Comparison of ENCODE assay signal across 32 mouse cellular contexts in the genomic region with DNA sequence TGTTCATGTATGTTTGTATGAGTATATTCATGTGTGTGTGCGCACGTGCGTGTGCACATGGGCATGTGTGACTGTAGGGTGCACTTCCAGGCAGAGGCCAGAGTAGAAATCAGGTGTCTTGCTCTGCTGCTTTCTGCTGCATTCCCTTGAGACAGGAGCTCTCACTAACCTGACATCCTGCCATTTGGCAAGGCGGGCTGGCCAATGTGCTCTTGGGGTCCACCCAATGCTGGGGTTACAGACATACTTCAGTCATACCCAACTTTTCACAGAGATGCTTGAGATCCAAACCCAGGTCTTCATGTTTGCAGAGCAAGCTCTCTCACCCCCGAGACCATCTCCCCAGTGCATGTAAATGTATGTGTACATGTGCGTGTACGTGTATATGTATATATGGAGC.
"Had no signal": no experiment of that assay in that cellular context is flagged by ENCODE, and none has a peak within 500 bp of the region (broad histone marks: within the 10 kb centered on the region; RNA-seq: fewer than 3 reads in every experiment).

No protein-coding gene starts in this region.

- H3K4me3 ChIP-seq: heart, embryonic 12.5 days; heart, embryonic 13.5 days; heart, embryonic 15.5 days; hindbrain, embryonic 10.5 days; hindbrain, embryonic 13.5 days; hindbrain, embryonic 15.5 days; intestine, embryonic 15.5 days; kidney, embryonic 15.5 days; layer of hippocampus, adult 2 months; left cerebral cortex, adult 2 months had no signal

- H3K4me1 ChIP-seq: heart, embryonic 12.5 days; heart, embryonic 13.5 days; heart, embryonic 15.5 days; hindbrain, embryonic 10.5 days; hindbrain, embryonic 13.5 days; hindbrain, embryonic 15.5 days; intestine, embryonic 15.5 days; kidney, embryonic 15.5 days had no signal

- H3K27me3 ChIP-seq: heart, embryonic 12.5 days; heart, embryonic 13.5 days; heart, embryonic 15.5 days; hindbrain, embryonic 13.5 days; hindbrain, embryonic 15.5 days; intestine, embryonic 15.5 days; kidney, embryonic 15.5 days had no signal

- H3K27ac ChIP-seq: heart, embryonic 13.5 days; heart, embryonic 15.5 days; hindbrain, embryonic 10.5 days; hindbrain, embryonic 13.5 days; hindbrain, embryonic 14.5 days; hindbrain, embryonic 15.5 days; hindbrain, postnatal 0 days; intestine, embryonic 15.5 days; kidney, embryonic 15.5 days; kidney, postnatal 0 days; layer of hippocampus, adult 2 months; left cerebral cortex, adult 2 months had no signal

- H3K9me3 ChIP-seq: heart, embryonic 13.5 days; heart, embryonic 15.5 days; hindbrain, embryonic 10.5 days; hindbrain, embryonic 13.5 days; hindbrain, embryonic 15.5 days; intestine, embryonic 15.5 days; kidney, embryonic 15.5 days had no signal

- DNase-seq: heart, postnatal 14 days; heart, postnatal 36 days; heart, postnatal 4 days; kidney, adult 11 months; kidney, adult 18-20 months; kidney, adult 2 months; kidney, adult 8-10 months; kidney, adult 9 months; kidney, postnatal 10 days; kidney, postnatal 14 days; kidney, postnatal 25 days; kidney, postnatal 36 days; kidney, postnatal 4 days; layer of hippocampus, adult 9-11 months; layer of hippocampus, postnatal 36 days had no signal

- H3K36me3 ChIP-seq: heart, embryonic 12.5 days; heart, embryonic 13.5 days; heart, embryonic 15.5 days; hindbrain, embryonic 10.5 days; hindbrain, embryonic 13.5 days; hindbrain, embryonic 15.5 days; intestine, embryonic 15.5 days; kidney, embryonic 15.5 days had no signal

- H3K9ac ChIP-seq: heart, embryonic 12.5 days; heart, embryonic 13.5 days; heart, embryonic 15.5 days; hindbrain, embryonic 13.5 days; hindbrain, embryonic 14.5 days; hindbrain, embryonic 15.5 days; intestine, embryonic 15.5 days; kidney, embryonic 15.5 days had no signal

- ATAC-seq: hindbrain, embryonic 16.5 days; hindbrain, postnatal 0 days; inflammation-experienced regulatory T-cells, adult 6 months; intestine, embryonic 15.5 days; intestine, embryonic 16.5 days; intestine, postnatal 0 days had no signal

- H3K4me2 ChIP-seq: heart, embryonic 12.5 days; heart, embryonic 13.5 days; heart, embryonic 15.5 days; hindbrain, embryonic 13.5 days; hindbrain, embryonic 14.5 days; hindbrain, embryonic 15.5 days; intestine, embryonic 15.5 days; kidney, embryonic 15.5 days had no signal
